In the genomic region with DNA sequence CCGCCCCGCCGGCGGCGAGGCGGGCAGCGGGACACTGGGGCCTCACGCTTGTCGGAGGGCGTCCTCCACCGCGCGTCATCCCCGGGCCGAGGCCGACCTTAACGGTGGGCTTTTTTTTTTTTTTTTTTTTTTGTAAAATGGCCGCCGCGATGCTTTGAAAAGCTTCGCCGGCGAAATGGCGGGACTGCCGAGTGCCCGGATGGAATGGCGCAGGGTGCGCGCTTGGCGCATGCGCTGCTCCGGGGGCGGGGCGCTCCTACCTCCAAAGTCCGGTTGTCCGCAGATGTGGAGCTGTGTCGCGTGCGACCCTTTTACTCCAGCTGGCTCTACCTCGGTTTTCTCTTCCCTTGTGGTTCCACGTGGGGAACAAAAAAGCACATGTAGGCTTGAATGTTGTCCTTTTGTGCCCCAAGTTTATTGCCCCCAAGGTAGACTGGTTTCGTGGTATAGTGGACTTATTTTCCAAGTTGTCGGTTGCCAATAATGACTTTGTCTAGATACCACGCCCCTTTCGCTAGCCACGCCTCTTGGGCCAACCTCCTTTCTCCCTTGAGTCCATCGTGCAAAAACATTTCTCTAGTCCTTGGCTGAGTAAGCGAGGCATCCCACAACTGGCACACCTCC, we compare ENCODE assay signal across 8 mouse cellular contexts. TPM values are rescaled to one million over a fixed set of nuclear protein-coding genes. Genes with fewer than 3 reads are reported as not detected.
A peak's percentile ranks its signal among the peaks of the same experiment; 100 is the strongest.
DNase-seq lines count a peak whose midpoint lies in the region; ATAC-seq and TF ChIP-seq lines count a peak whose summit lies in the region.

No protein-coding gene starts in this region.

- no peaks in the 10 kb centered on the region for H3K9me3 ChIP-seq in hindbrain, embryonic 12.5 days (replicated peaks)

- peak; percentile 47 for ATAC-seq in hindbrain, embryonic 12.5 days (ENCODE audit: low FRiP score)
- ATAC-seq in megakaryocyte, adult 5-6 weeks (ENCODE audit: poor library complexity, severe bottlenecking), result peak; percentile 23

- peaks cover 32% of the 10 kb centered on the region for H3K36me3 ChIP-seq in hindbrain, embryonic 12.5 days

- no peak for TF ChIP-seq CTCF in left cerebral cortex, adult 2 months (IDR thresholded peaks at IDR 0.05)

- H3K4me2 ChIP-seq in hindbrain, embryonic 12.5 days (replicated peaks), result peak overlapping the region; percentile 89

- H3K4me1 ChIP-seq in hindbrain, embryonic 12.5 days, result peaks cover 67% of the 10 kb centered on the region

- WGBS in hindbrain, embryonic 12.5 days, result under 1% methylated on average over 45 of the region's 48 CpGs

- peak overlapping the region; percentile 99 for H3K9ac ChIP-seq in hindbrain, embryonic 12.5 days

- peak overlapping the region; percentile 94 for H3K4me3 ChIP-seq in hindbrain, embryonic 12.5 days
- peak overlapping the region; percentile 99 for H3K4me3 ChIP-seq in left cerebral cortex, adult 2 months

- intact Hi-C loops in left cerebral cortex, adult 2 months (cut with DNase I), result no loop called here

- H3K27ac ChIP-seq in hindbrain, embryonic 12.5 days, result peak overlapping the region; percentile 99
- peak overlapping the region; percentile 98 for H3K27ac ChIP-seq in left cerebral cortex, adult 2 months

- DNase-seq in NIH3T3 (ENCODE audit: low read depth), result peak; percentile 98
- peak; percentile 94 for DNase-seq in cerebellum, adult 8-10 months
- DNase-seq in forelimb bud, embryonic 11.5 days (ENCODE audit: low read depth, low spot score), result peak; percentile 96
- peak; percentile 92 to 95 for DNase-seq in left cerebral cortex, adult 2 months (ENCODE audit: extremely low spot score in 1 of 2, low spot score in 2 of 2)
- peak; percentile 92 for DNase-seq in right cerebral cortex, adult 18-20 months
- DNase-seq in urinary bladder, postnatal 10 days (ENCODE audit: low spot score), result peak; percentile 84

- no peaks in the 10 kb centered on the region for H3K27me3 ChIP-seq in hindbrain, embryonic 12.5 days

RNA-seq across cellular contexts. Expression of a gene that starts 2.4 kb away (rescaled TPM):
- 235 and 271 TPM in 2 replicates for polyA plus RNA-seq in hindbrain, embryonic 12.5 days (2016; fragmentation: Nextera tagmentation; extraction: Ambion mirVana)
- 10 to 100 TPM; 75.8 to 93.0 TPM for total RNA-seq in left cerebral cortex, adult 2 months (2021)
- 11.7 and 13.8 TPM in 2 replicates for total RNA-seq in megakaryocyte, adult 5-6 weeks (2015)
- 29.3 and 32.1 TPM in 2 replicates for total RNA-seq in megakaryocyte, adult 5-6 weeks (2017)

RNA-seq across cellular contexts. Expression of a gene that starts 4.6 kb away (rescaled TPM):
- polyA plus RNA-seq in hindbrain, embryonic 12.5 days (2016; fragmentation: Nextera tagmentation; extraction: Ambion mirVana), result 12.0 and 13.3 TPM in 2 replicates
- total RNA-seq in left cerebral cortex, adult 2 months (2021), result 1 to 10 TPM; 6.0 to 8.1 TPM
- total RNA-seq in megakaryocyte, adult 5-6 weeks (2015), result 19.3 and 21.0 TPM in 2 replicates
- total RNA-seq in megakaryocyte, adult 5-6 weeks (2017), result 18.8 and 20.9 TPM in 2 replicates

RNA-seq across cellular contexts. Expression of a gene that starts 11.1 kb away (rescaled TPM):
- polyA plus RNA-seq in hindbrain, embryonic 12.5 days (2016; fragmentation: Nextera tagmentation; extraction: Ambion mirVana), result 49.3 and 50.5 TPM in 2 replicates
- 1 to 10 TPM; 6.8 to 7.2 TPM for total RNA-seq in left cerebral cortex, adult 2 months (2021)
- 0.49 TPM in 1 of 2 replicates, not detected in the other for total RNA-seq in megakaryocyte, adult 5-6 weeks (2015)
- 0.12 TPM in 1 of 2 replicates, not detected in the other for total RNA-seq in megakaryocyte, adult 5-6 weeks (2017)

RNA-seq across cellular contexts. Expression of a gene that starts 20.1 kb away (rescaled TPM):
- polyA plus RNA-seq in hindbrain, embryonic 12.5 days (2016; fragmentation: Nextera tagmentation; extraction: Ambion mirVana), result 42.1 and 54.5 TPM in 2 replicates
- 100 to 1,000 TPM in 1 of 2 experiments, 10 to 100 TPM in 1; 80.7 to 127 TPM for total RNA-seq in left cerebral cortex, adult 2 months (2021)
- 29.5 and 29.6 TPM in 2 replicates for total RNA-seq in megakaryocyte, adult 5-6 weeks (2015)
- total RNA-seq in megakaryocyte, adult 5-6 weeks (2017), result 22.4 and 36.1 TPM in 2 replicates

RNA-seq across cellular contexts. Expression of a gene that starts 27.5 kb away (rescaled TPM):
- 18.4 and 22.3 TPM in 2 replicates for polyA plus RNA-seq in hindbrain, embryonic 12.5 days (2016; fragmentation: Nextera tagmentation; extraction: Ambion mirVana)
- 100 to 1,000 TPM; 431 to 456 TPM for total RNA-seq in left cerebral cortex, adult 2 months (2021)
- total RNA-seq in megakaryocyte, adult 5-6 weeks (2015), result 1.6 and 2.2 TPM in 2 replicates
- total RNA-seq in megakaryocyte, adult 5-6 weeks (2017), result 1.4 TPM in 1 of 2 replicates, not detected in the other

Comparison
In these comparisons a context has a peak if more than half of its experiments do, and no peak if none do; other contexts are left out.
1. Peak in every context shown above with its lines: DNase-seq, ATAC-seq, H3K4me3 ChIP-seq and H3K27ac ChIP-seq.
2. RNA of a gene that starts 11.1 kb away (total RNA-seq): 6.8 to 7.2 TPM in left cerebral cortex, adult 2 months; 0.12 to 0.49 TPM in megakaryocyte, adult 5-6 weeks; every median in the first group is over 4 times any median in the second.